Mouse (Mus musculus) kidney, postnatal 0 days (tissue): ENCODE results near the gene Meox1. TPM values are rescaled to one million over a fixed set of nuclear protein-coding genes. Genes with fewer than 3 reads are reported as not detected.

Source experiments
- ATAC-seq: fragments of 200-750 bp; cut with Nextera tagmentation; replicated peaks from 2 replicates; pipeline ENCODE4 v1.8.0; 2017; ENCODE audit warnings: low read depth, moderate number of reproducible peaks, moderate TSS enrichment, moderate library complexity; ENCODE audit not compliant: low FRiP score
- DNase-seq: peaks from one replicate; pipeline ENCODE4 v3.0.0-alpha.2; 2016; ENCODE audit warnings: low spot score
- H3K27ac ChIP-seq: fragments of 300-500 bp; sonication (generic); 2 replicates; pipeline ENCODE4 v1.5.1; 2014; ENCODE audit warnings: mild to moderate bottlenecking
- H3K27me3 ChIP-seq: fragments of 300-500 bp; sonication (generic); 2 replicates; pipeline ENCODE4 v1.6.1; 2014; ENCODE audit warnings: low read length, mixed read lengths; ENCODE audit not compliant: insufficient read depth
- H3K36me3 ChIP-seq: fragments of 300-500 bp; sonication (generic); 2 replicates; pipeline ENCODE4 v1.6.1; 2014; ENCODE audit warnings: low read length, mixed read lengths; ENCODE audit not compliant: insufficient read depth
- H3K4me1 ChIP-seq: fragments of 300-500 bp; sonication (generic); replicated peaks from 2 replicates; pipeline ENCODE4 v1.6.1; 2014; ENCODE audit warnings: antibody characterized with exemption, low read length, mixed read lengths; ENCODE audit not compliant: insufficient read depth
- H3K4me2 ChIP-seq: fragments of 300-500 bp; sonication (generic); 2 replicates; pipeline ENCODE4 v1.6.1; 2014; ENCODE audit warnings: mild to moderate bottlenecking, low read length, moderate library complexity, mixed read lengths
- H3K4me3 ChIP-seq: fragments of 300-500 bp; sonication (generic); replicated peaks from 2 replicates; pipeline ENCODE4 v1.5.1; 2014; ENCODE audit warnings: low read depth, low read length
- H3K9ac ChIP-seq: fragments of 300-500 bp; sonication (generic); 2 replicates; pipeline ENCODE4 v1.6.1; 2014; ENCODE audit warnings: low read depth, low read length
- H3K9me3 ChIP-seq: fragments of 300-500 bp; sonication (generic); replicated peaks from 2 replicates; pipeline ENCODE4 v1.6.1; 2016; ENCODE audit warnings: low read length, inconsistent platforms, mixed read lengths
- CTCF ChIP-seq: IDR thresholded peaks from 2 replicates; pipeline ENCODE4 v1.5.1; 2016; ENCODE audit warnings: antibody characterized with exemption, low read depth, mild to moderate bottlenecking, moderate library complexity
- WGBS: fragments of 180-500 bp; shearing (Covaris S2); extraction: QIAGEN DNeasy Blood & Tissue Kit; methylation state at CpG from one replicate; pipeline ENCODE4 v1.1.7; 2014; 5-methylcytosine and 5-hydroxymethylcytosine counted together
- polyA plus RNA-seq: library from polyadenylated mRNA; unstranded; fragments of >200 nt; fragmentation: Nextera tagmentation; extraction: Ambion mirVana; gene quantifications from 2 replicates; pipeline ENCODE4 v1.2.1, GENCODE M21; 2015

The Meox1 gene
- polyA plus RNA-seq, 1 experiment from 2014 or later, result 14.3 TPM

DNA sequence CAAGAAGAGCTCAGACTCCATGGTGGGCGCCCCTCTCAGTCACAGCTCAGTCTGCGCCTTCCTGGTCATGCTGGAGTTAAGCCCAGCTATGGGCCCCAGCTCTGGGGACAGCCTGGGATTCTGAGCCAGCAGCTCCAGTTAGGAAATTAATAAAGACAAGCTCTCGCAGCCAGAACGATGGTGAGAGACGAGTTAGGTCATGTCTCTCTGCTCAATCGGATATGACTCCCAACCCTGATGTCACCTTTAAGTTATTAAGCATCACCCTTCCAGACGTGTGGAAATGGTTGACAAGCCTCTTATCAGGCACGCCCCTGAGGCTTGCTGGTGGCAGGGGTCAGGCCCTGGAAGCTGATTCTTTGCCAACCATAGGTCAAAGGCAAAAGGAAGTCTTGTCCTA lies 20.3 kb downstream of the Meox1 start:
- Histone ChIP-seq H3K27ac (no peak overlapping the region), H3K4me1 (peaks cover 5% of the 10 kb centered on the region; the same call in 1 of the 2 replicates)
- 48% methylated on average over 8 of the region's 8 CpGs for WGBS

GRCm38 (mm10) chr11:101871435-101871834 lies 22.7 kb downstream of the Meox1 start:
- Histone ChIP-seq H3K4me3 (no peak overlapping the region), H3K27me3 (no peaks in the 10 kb centered on the region), H3K4me1 (peaks cover 5% of the 10 kb centered on the region; the same call in 1 of the 2 replicates), H3K9me3 (no peaks in the 10 kb centered on the region), H3K27ac (no peak overlapping the region), H3K9ac (no peak overlapping the region), H3K36me3 (no peaks in the 10 kb centered on the region), H3K4me2 (no peak overlapping the region)
- 47% methylated on average over 6 of the region's 6 CpGs for WGBS
- ATAC-seq (no peak), DNase-seq (peak; percentile 42)
- no peak for TF ChIP-seq CTCF

More for the DNA sequence above, 20.3 kb downstream of the Meox1 start:
- Histone ChIP-seq H3K4me3 (no peak overlapping the region), H3K4me2 (no peak overlapping the region), H3K9ac (no peak overlapping the region), H3K9me3 (no peaks in the 10 kb centered on the region), H3K27me3 (no peaks in the 10 kb centered on the region), H3K36me3 (no peaks in the 10 kb centered on the region)
- no peak for TF ChIP-seq CTCF
- ATAC-seq (no peak), DNase-seq (no peak)

- H3K4me2 ChIP-seq, result no peak overlapping the region
- H3K27ac ChIP-seq, result no peak overlapping the region
- no peaks in the 10 kb centered on the region for H3K36me3 ChIP-seq
- DNase-seq, result no peak
- no peak for ATAC-seq
- 49% methylated on average over 18 of the region's 18 CpGs for WGBS
- H3K9ac ChIP-seq, result no peak overlapping the region
- H3K9me3 ChIP-seq, result no peaks in the 10 kb centered on the region
- TF ChIP-seq CTCF, result no peak
- H3K4me3 ChIP-seq, result no peak overlapping the region
- H3K27me3 ChIP-seq, result no peaks in the 10 kb centered on the region
- peaks cover 5% of the 10 kb centered on the region; the same call in 1 of the 2 replicates for H3K4me1 ChIP-seq
Measured at GRCm38 (mm10) chr11:101870067-101870765, 24.0 kb downstream of the Meox1 start.

- ATAC-seq (no peak), DNase-seq (peak; percentile 49)
- no peak overlapping the region for H3K9ac ChIP-seq
- H3K9me3 ChIP-seq, result no peaks in the 10 kb centered on the region
- H3K4me2 ChIP-seq, result no peak overlapping the region
- no peak for TF ChIP-seq CTCF
- no peak overlapping the region for H3K27ac ChIP-seq
- no peak overlapping the region for H3K4me3 ChIP-seq
- H3K36me3 ChIP-seq, result no peaks in the 10 kb centered on the region
- 24% methylated on average over 12 of the region's 12 CpGs for WGBS
- no peaks in the 10 kb centered on the region for H3K27me3 ChIP-seq
- H3K4me1 ChIP-seq, result no peaks in the 10 kb centered on the region
Measured at GRCm38 (mm10) chr11:101867513-101868052, 26.6 kb downstream of the Meox1 start.

DNA sequence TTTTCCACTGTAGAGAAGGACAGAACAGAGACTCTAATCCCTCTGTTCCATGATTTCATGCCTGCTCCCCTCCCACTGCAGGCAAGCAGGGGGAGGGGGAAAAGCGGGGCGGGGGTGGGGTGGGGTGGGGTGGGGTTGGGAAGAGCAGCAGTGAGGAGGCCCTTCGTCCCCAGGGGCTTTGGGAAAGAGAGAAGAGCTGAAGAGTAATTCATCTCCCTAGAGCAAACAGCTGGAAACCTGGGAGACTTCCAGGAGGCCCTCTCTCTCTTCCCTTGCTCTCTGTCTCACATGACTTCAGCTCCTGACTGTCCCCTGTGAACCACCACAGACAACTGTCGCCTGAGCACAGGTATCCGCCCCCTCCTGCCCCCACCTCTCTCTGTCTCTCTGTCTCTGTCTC lies 35.4 kb downstream of the Meox1 start:
- ATAC-seq (no peak), DNase-seq (no peak)
- H3K27me3 ChIP-seq, result no peaks in the 10 kb centered on the region
- no peak for TF ChIP-seq CTCF
- no peaks in the 10 kb centered on the region; the same call in 1 of the 2 replicates for H3K4me1 ChIP-seq
- H3K4me3 ChIP-seq, result no peak overlapping the region
- H3K9ac ChIP-seq, result no peak overlapping the region
- no peak overlapping the region for H3K27ac ChIP-seq
- no peak overlapping the region for H3K4me2 ChIP-seq
- WGBS, result 21% methylated on average over 3 of the region's 5 CpGs
- no peaks in the 10 kb centered on the region for H3K36me3 ChIP-seq
- no peaks in the 10 kb centered on the region for H3K9me3 ChIP-seq

DNA sequence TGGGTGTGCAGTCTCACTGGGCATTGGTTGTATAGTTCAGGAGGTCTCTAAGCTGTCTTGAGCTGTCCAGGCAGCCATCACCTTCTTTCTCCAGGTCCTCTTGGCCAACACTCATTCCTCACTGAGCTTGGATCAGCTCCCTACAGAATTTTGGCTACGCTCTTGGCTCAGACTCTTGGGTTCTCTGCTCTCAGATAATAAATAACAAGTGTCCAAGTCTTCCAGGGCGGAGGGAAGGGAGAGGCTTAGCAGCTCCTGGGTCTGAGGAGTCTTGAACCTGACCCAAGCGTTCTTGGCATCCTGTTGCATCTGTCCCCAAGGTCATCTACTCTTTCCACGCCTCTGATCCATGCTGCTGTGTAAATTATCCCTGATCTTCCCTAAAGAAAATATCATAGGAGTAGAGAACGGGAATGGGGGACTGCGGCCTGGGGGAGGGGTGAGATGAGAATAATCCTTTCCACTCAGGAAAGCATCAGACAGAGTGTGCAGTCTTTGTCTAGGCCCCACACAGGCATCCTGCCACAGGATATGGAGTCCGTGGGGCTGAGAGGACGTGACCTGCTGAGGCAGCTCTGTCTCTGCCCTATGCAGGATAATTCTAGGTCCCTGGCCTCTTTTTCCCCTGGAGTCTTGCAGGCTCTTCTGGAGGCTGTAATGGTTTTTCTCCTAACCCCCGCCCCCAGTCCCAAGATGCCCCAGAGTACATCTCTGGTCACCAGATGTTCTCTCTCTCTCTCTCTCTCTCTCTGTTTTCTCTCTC lies 38.0 kb downstream of the Meox1 start:
- Histone ChIP-seq H3K4me3 (no peak overlapping the region), H3K36me3 (no peaks in the 10 kb centered on the region), H3K4me1 (no peaks in the 10 kb centered on the region; the same call in 1 of the 2 replicates), H3K9me3 (no peaks in the 10 kb centered on the region), H3K27me3 (no peaks in the 10 kb centered on the region), H3K4me2 (no peak overlapping the region), H3K9ac (no peak overlapping the region), H3K27ac (no peak overlapping the region)
- WGBS, result 41% methylated on average over 9 of the region's 9 CpGs
- DNase-seq, result peak; percentile 62
- TF ChIP-seq CTCF, result no peak
- no peak for ATAC-seq
